Mouse (Mus musculus) liver, embryonic 14.5 days (tissue): Measurements from ENCODE around the gene Xpo5. TPM values are rescaled to one million over a fixed set of nuclear protein-coding genes. Genes with fewer than 3 reads are reported as not detected.

ENCODE experiments used
- ATAC-seq: fragments of 200-750 bp; cut with Nextera tagmentation; 2 replicates; pipeline ENCODE4 v1.8.0; 2017; ENCODE audit warnings: moderate number of reproducible peaks, mild to moderate bottlenecking, moderate library complexity; ENCODE audit not compliant: insufficient read depth
- DNase-seq, 3 experiments: peaks; one replicate each; pipeline ENCODE4 v3.0.0-alpha.2; 2012 to 2013; ENCODE audit warnings: low read depth in 3 of 3, low spot score in 3 of 3
- H3K27ac ChIP-seq: fragments of 300-500 bp; sonication (generic); 2 replicates; pipeline ENCODE4 v1.5.1; 2014; ENCODE audit warnings: moderate library complexity, mild to moderate bottlenecking, control low read depth, inconsistent platforms
- H3K27me3 ChIP-seq: fragments of 300-500 bp; sonication (generic); 2 replicates; pipeline ENCODE4 v1.6.1; 2014; ENCODE audit warnings: mild to moderate bottlenecking, low read length, moderate library complexity; ENCODE audit not compliant: control insufficient read depth, insufficient read depth
- H3K36me3 ChIP-seq: fragments of 300-500 bp; sonication (generic); replicated peaks from 2 replicates; pipeline ENCODE4 v1.6.1; 2014; ENCODE audit warnings: low read depth; ENCODE audit not compliant: control insufficient read depth, insufficient read depth
- H3K4me1 ChIP-seq, 2 experiments: fragments of 200-500 bp in 1 of 2; fragments of 300-500 bp in 1 of 2; sonication (generic) in 1 of 2; replicated peaks; 2 replicates each; pipeline ENCODE4 v1.6.1; 2012 to 2014; ENCODE audit warnings: antibody characterized with exemption in 1 of 2, inconsistent platforms in 1 of 2, low read length in 1 of 2; ENCODE audit not compliant: control insufficient read depth in 2 of 2, insufficient read depth in 2 of 2
- H3K4me2 ChIP-seq: fragments of 300-500 bp; sonication (generic); 2 replicates; pipeline ENCODE4 v1.6.1; 2014; ENCODE audit warnings: low read depth, mild to moderate bottlenecking, control low read depth, moderate library complexity
- H3K4me3 ChIP-seq, 2 experiments: fragments of 200-500 bp in 1 of 2; fragments of 300-500 bp in 1 of 2; sonication (generic) in 1 of 2; 2 replicates each; pipeline ENCODE4 v1.5.1; 2012 to 2014; ENCODE audit warnings: low read depth in 2 of 2, low read length in 2 of 2, mild to moderate bottlenecking in 2 of 2, control low read depth in 1 of 2, inconsistent platforms in 1 of 2, moderate library complexity in 1 of 2; ENCODE audit not compliant: insufficient read depth in 1 of 2
- H3K9ac ChIP-seq: fragments of 300-500 bp; sonication (generic); replicated peaks from 2 replicates; pipeline ENCODE4 v1.6.1; 2014; ENCODE audit warnings: mild to moderate bottlenecking, control low read depth, moderate library complexity
- H3K9me3 ChIP-seq: fragments of 300-500 bp; sonication (generic); 2 replicates; pipeline ENCODE4 v1.6.1; 2016; ENCODE audit warnings: low read length, mixed read lengths; ENCODE audit not compliant: control insufficient read depth
- CTCF ChIP-seq: IDR thresholded peaks from 2 replicates; pipeline ENCODE4 v1.5.1; 2016; ENCODE audit warnings: antibody characterized with exemption, low read depth, control low read depth
- EP300 ChIP-seq: IDR thresholded peaks from 2 replicates; pipeline ENCODE4 v1.6.1; 2016; ENCODE audit warnings: antibody characterized with exemption, low read depth
- WGBS: fragments of 180-500 bp; shearing (Covaris S2); extraction: QIAGEN DNeasy Blood & Tissue Kit; methylation state at CpG from one replicate; pipeline ENCODE4 v1.1.7; 2014; ENCODE audit not compliant: insufficient replicate concordance; 5-methylcytosine and 5-hydroxymethylcytosine counted together
- polyA plus RNA-seq, 2 experiments: library from polyadenylated mRNA; depleted of rRNA in 1 of 2; stranded (reverse) in 1 of 2; unstranded in 1 of 2; fragments of >200 nt; fragmentation: Nextera tagmentation in 1 of 2; extraction: Ambion mirVana in 1 of 2; gene quantifications; 2 replicates each; pipeline versions ENCODE4 v1.2.1 to v1.2.3; 2012 to 2014

The Xpo5 gene
- polyA plus RNA-seq, 2 experiments: 15.3 to 17.9 TPM

GRCm38 (mm10) chr17:46161710-46162109 lies 40.9 kb upstream of the Xpo5 start:
- Histone ChIP-seq H3K27me3 (no peaks in the 10 kb centered on the region), H3K4me2 (peak overlapping the region; percentile 65), H3K27ac (peak overlapping the region; percentile 59), H3K4me3 (peak overlapping the region; percentile 83 to 92), H3K36me3 (peaks cover 50% of the 10 kb centered on the region), H3K9ac (peak overlapping the region; percentile 95), H3K4me1 (peaks cover 39 to 43% of the 10 kb centered on the region in 2 experiments), H3K9me3 (no peaks in the 10 kb centered on the region)
- no peak for ATAC-seq
- WGBS: 47% methylated on average over 9 of the region's 9 CpGs
- no peak for DNase-seq
- TF ChIP-seq CTCF (no peak), EP300 (no peak)

- Histone ChIP-seq H3K4me3 (peak overlapping the region; percentile 7 to 92; a peak in 3 of 4 replicates), H3K27ac (peak overlapping the region; percentile 59; the same call in 1 of the 2 replicates), H3K9me3 (no peaks in the 10 kb centered on the region), H3K4me1 (peaks cover 30 to 35% of the 10 kb centered on the region in 2 experiments), H3K4me2 (peak overlapping the region; percentile 65), H3K27me3 (no peaks in the 10 kb centered on the region), H3K9ac (peak overlapping the region; percentile 46), H3K36me3 (peaks cover 58% of the 10 kb centered on the region)
- ATAC-seq (no peak), DNase-seq (no peak)
- no peak for TF ChIP-seq EP300
- no peak for TF ChIP-seq CTCF
- 71% methylated on average over 7 of the region's 7 CpGs for WGBS
These were observed 40.0 kb upstream of the Xpo5 start for GRCm38 (mm10) chr17:46162551-46162950.

- Histone ChIP-seq H3K9ac (peak overlapping the region; percentile 46), H3K4me2 (peak overlapping the region; percentile 65), H3K27me3 (no peaks in the 10 kb centered on the region), H3K4me3 (peak overlapping the region; percentile 7 to 92; a peak in 3 of 4 replicates), H3K4me1 (peaks cover 28 to 32% of the 10 kb centered on the region in 2 experiments), H3K27ac (peak overlapping the region; percentile 59; the same call in 1 of the 2 replicates), H3K36me3 (peaks cover 62% of the 10 kb centered on the region), H3K9me3 (no peaks in the 10 kb centered on the region)
- ATAC-seq: no peak
- TF ChIP-seq CTCF (no peak), EP300 (no peak)
- no peak for DNase-seq
- 22% methylated on average over 9 of the region's 9 CpGs for WGBS
These were observed 39.6 kb upstream of the Xpo5 start for GRCm38 (mm10) chr17:46162951-46163421.

- no peak for ATAC-seq
- no peak overlapping the region for H3K9ac ChIP-seq
- no peak overlapping the region for H3K4me3 ChIP-seq
- H3K4me1 ChIP-seq: peaks cover 18 to 24% of the 10 kb centered on the region in 2 experiments
- H3K9me3 ChIP-seq: no peaks in the 10 kb centered on the region
- no peak overlapping the region for H3K4me2 ChIP-seq
- WGBS: 95% methylated on average over 8 of the region's 8 CpGs
- no peak for DNase-seq
- H3K36me3 ChIP-seq: peaks cover 76% of the 10 kb centered on the region
- TF ChIP-seq CTCF (no peak), EP300 (no peak)
- no peaks in the 10 kb centered on the region for H3K27me3 ChIP-seq
- no peak overlapping the region for H3K27ac ChIP-seq
These were observed 38.3 kb upstream of the Xpo5 start for GRCm38 (mm10) chr17:46164301-46164700.

GRCm38 (mm10) chr17:46164791-46165190 lies 37.8 kb upstream of the Xpo5 start:
- H3K27me3 ChIP-seq: no peaks in the 10 kb centered on the region
- ATAC-seq: no peak
- H3K9me3 ChIP-seq: no peaks in the 10 kb centered on the region
- DNase-seq: no peak
- H3K9ac ChIP-seq: no peak overlapping the region
- no peak overlapping the region for H3K4me2 ChIP-seq
- peaks cover 80% of the 10 kb centered on the region for H3K36me3 ChIP-seq
- TF ChIP-seq EP300: no peak
- no peak for TF ChIP-seq CTCF
- H3K27ac ChIP-seq: no peak overlapping the region
- WGBS: 93% methylated on average over 10 of the region's 10 CpGs
- peaks cover 18 to 24% of the 10 kb centered on the region in 2 experiments for H3K4me1 ChIP-seq
- no peak overlapping the region for H3K4me3 ChIP-seq
